Mouse (Mus musculus): ENCODE results near the gene Cmtr1.
"Not testable (repeated sequence)": the region's sequence is repeated elsewhere in the genome, so short reads cannot be mapped to it uniquely, and the experiment has no call there.

Gene Cmtr1

DNA sequence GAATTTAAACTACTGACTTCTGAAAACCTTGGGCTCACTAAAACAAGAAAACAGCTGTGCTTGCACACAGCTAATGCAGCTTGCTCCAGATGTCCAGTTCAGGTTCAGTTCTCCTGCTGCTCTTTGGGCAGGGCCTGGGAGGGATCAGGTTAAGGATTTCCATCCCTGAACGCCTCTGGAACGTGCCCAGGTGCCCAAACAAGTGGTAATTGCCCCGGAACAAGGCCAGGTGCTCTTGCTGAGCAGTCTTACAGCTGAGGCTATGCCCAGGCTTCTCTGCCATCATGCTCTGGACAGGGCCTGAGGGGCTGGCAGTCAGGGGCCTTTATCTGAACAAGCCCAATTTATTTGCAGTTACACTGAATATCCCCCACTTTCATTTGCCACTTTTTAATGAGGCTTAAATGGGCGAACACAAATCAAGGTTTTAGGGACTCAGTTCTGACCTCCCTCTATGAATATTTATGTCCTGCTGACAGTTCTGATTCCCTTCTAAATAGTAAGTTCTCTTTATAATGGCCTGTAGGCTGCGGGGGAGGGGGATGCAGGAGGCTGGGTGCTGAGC lies 46.7 kb downstream of the Cmtr1 start:
- DNase-seq, result no peak

- no peak for DNase-seq
Observed at GRCm38 (mm10) chr17:29708783-29709182, 48.4 kb downstream of the Cmtr1 start.

- no peak for DNase-seq
Observed at GRCm38 (mm10) chr17:29710562-29711044, 50.2 kb downstream of the Cmtr1 start.

- peak; percentile 89 to 91 for DNase-seq
Observed at GRCm38 (mm10) chr17:29711076-29711744, 50.8 kb downstream of the Cmtr1 start.

GRCm38 (mm10) chr17:29711745-29712431 lies 51.5 kb downstream of the Cmtr1 start:
- DNase-seq, result no peak

DNA sequence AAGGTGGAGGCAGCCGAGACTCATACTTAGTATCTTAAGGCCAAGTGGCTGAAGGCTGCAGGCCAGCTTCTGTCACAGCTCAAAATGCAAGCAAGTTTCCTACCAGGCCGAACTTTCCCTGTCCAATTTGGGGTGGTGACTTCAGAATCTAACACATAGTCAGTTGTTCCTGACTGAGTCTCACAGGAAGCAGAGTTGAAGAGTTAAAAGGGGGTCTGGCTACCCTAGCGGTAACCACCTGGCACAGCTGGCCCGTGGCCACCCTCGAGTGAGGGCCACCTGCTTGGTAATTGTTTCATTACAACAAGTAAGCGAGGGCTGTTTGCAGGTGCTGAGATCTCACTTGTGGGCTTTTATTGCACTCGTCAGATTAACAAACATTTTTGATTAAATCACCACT lies 52.2 kb downstream of the Cmtr1 start:
- no peak for DNase-seq

DNA sequence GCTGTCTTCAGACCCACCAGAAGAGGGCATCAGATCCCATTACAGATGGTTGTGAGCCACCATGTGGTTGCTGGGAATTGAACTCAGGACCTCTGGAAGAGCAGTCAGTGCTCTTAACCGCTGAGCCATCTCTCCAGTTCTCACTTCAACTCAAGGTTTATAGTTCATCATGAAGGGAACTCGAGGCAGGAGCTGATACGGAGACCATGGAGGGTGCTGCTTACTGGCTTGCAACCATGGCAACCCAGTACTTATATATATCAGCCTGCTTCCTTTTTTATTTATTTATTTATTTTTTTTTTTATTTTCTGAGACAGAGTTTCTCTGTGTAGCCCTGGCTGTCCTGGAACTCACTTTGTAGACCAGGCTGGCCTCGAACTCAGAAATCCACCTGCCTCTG lies 53.3 kb downstream of the Cmtr1 start:
- DNase-seq, result not testable (repeated sequence)

- DNase-seq, result peak; percentile 93 to 96
Observed at GRCm38 (mm10) chr17:29716732-29717445, 56.5 kb downstream of the Cmtr1 start, which contains the start of gene Ccdc167. Ccdc167 (minus strand) TSS chr17:29717044.

- DNase-seq, result no peak
Observed at GRCm38 (mm10) chr17:29718660-29719059, 58.3 kb downstream of the Cmtr1 start.

DNA sequence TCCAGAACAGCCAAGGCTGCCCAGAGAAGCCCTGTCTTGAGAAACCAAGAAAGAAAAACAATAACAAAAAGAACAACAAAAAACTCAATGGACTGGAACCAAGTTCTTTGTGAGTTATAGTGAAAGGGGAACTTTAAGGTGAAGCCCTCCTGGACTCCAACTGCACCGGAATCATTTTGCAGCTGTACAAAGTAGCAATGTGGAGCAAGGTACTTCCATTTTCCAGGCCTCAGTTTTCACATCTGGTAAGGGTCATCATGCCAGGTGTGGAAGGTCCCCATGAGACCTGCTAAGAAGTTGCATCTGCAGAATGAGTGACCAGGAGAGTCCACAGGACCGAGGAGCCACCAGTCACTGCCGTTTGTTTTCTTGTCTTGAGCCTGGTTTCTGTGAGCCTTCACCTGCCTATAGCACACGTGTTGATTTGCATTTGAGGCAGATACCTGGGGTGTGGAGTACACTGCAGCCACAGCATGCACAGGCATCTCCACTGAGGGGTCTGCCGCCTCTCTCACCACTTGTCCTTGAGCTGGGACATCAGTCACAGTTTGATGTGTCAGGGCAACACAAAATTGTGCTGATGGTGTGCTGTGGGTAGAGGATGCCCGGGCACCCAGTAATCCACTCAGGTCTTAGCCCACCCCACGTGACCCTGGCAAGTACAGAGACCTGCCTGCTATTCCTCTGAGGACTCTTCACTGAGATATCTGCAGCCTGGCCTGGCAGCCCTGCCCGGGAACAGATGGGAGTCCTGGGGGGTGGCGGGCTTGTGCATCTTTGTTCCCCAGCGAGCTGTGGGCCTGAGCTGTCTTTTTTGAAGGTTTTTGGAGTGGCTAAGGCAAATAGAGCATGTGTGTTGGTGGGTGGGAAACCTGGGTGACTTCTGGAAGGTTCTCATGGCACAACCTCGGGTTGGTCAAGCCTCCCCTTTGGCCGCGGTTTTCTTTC lies 59.5 kb downstream of the Cmtr1 start:
- DNase-seq, result peak; percentile 87

GRCm38 (mm10) chr17:29720755-29721365 lies 60.5 kb downstream of the Cmtr1 start:
- no peak for DNase-seq

DNA sequence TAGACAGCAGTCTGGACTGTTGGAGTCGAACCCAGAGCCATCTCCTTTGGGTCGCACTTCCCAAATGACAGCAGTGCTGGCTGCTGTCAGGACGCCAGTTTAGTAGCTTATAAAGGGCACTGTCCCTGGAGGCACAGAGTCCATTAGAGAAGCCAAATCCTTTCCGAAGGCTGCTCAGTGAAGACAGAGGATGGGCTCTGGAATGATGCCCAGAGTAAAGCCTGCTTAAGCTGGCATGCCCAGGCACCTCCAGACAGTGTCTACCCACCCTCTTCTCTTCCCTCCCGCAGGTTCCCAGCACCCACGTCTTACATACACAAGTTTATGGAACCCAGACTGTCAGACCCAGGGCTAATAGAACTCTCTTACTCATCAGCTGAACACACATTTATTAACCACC lies 64.2 kb downstream of the Cmtr1 start:
- DNase-seq, result no peak

- DNase-seq, result no peak
Observed at GRCm38 (mm10) chr17:29725027-29725620, 64.7 kb downstream of the Cmtr1 start.

DNA sequence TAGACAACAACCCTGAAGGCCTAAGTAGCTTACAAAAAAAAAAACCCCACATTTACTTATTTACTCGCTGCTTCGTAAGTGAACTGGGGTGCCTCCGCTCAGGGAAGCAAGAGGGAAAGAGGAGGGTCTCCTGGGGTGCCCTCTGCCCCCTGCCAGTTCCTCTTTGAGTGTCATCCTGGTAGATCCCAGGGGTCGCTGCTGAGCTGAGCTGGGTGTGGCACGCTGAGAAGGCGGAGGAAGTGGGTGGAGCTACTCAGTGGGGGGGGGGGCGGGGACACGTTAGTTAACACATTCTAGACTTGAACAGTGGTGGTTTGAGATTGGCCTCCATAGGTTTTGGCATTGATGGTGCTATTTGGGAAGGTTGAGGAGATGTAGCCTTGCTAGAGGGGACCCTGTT lies 67.7 kb downstream of the Cmtr1 start:
- DNase-seq, result no peak

GRCm38 (mm10) chr17:29730510-29731265 lies 70.3 kb downstream of the Cmtr1 start:
- DNase-seq, result peak; percentile 64 to 76

- peak in 1 of 2 experiments; percentile 41 for DNase-seq
Observed at GRCm38 (mm10) chr17:29731266-29731952, 71.0 kb downstream of the Cmtr1 start.

DNA sequence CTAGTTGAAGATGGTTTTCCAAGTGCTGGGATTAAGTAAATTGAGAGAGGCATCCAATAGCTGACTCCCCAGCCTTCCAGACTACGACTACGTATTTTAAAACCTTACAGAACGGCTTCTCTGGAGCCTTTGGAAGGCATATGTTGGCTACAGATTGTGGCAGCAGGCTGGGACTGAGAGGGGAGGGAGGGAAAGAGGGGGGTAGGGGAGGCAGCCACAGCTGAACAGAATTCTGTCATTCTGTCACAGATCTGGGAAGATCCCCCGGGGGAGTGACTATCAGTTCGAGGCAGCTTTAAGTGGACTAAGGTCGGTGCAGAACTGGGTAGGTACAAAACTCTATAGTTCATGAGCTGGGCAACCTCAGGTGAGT lies 71.5 kb downstream of the Cmtr1 start:
- no peak for DNase-seq

GRCm38 (mm10) chr17:29732522-29732921 lies 72.1 kb downstream of the Cmtr1 start:
- no peak for DNase-seq

- no peak for DNase-seq
Observed at GRCm38 (mm10) chr17:29736448-29737014, 76.1 kb downstream of the Cmtr1 start.
